Mouse (Mus musculus) heart, embryonic 16.5 days (tissue): ENCODE measurements around the gene Vmn1r235. TPM values are rescaled to one million over a fixed set of nuclear protein-coding genes. Genes with fewer than 3 reads are reported as not detected.

Source experiments
- microRNA-seq: library from miRNA; unstranded; fragments of <30 nt; microRNA quantifications from one replicate; pipeline ENCODE4, GENCODE M21; 2017
- polyA plus RNA-seq: library from polyadenylated mRNA; unstranded; fragments of >200 nt; fragmentation: Nextera tagmentation; extraction: Ambion mirVana; gene quantifications from 2 replicates; pipeline ENCODE4 v1.2.1, GENCODE M21; 2015

The Vmn1r235 gene
- polyA plus RNA-seq, 1 experiment from 2014 or later, result not detected

Small RNA genes lying within 50 kb of the gene (microRNA-seq; reads per million reads assigned to microRNA genes)
- not detected for gene Gm26384

Other genes with a start within 250 kb of the Vmn1r235 start
- 9.0 and 9.3 TPM in 2 replicates for gene Zfp160, start 247.5 kb upstream of the Vmn1r235 start, polyA plus RNA-seq
- not detected in 2 replicates for gene Vmn1r234, start 30.3 kb upstream of the Vmn1r235 start, polyA plus RNA-seq
- not detected in 2 replicates for gene Vmn1r236, start 26.5 kb downstream of the Vmn1r235 start, polyA plus RNA-seq
- not detected in 2 replicates for gene Vmn1r237, start 55.5 kb downstream of the Vmn1r235 start, polyA plus RNA-seq
- 2.1 and 2.3 TPM in 2 replicates for gene Zfp677, start 127.3 kb downstream of the Vmn1r235 start, polyA plus RNA-seq
- 3.7 and 4.5 TPM in 2 replicates for gene Zfp54, start 166.8 kb downstream of the Vmn1r235 start, polyA plus RNA-seq
- 10.8 and 12.0 TPM in 2 replicates for gene Zfp51, start 194.0 kb downstream of the Vmn1r235 start, polyA plus RNA-seq
- 5.6 and 6.9 TPM in 2 replicates for gene Zfp53, start 232.6 kb downstream of the Vmn1r235 start, polyA plus RNA-seq